Mouse (Mus musculus) forebrain, embryonic 16.5 days (tissue): Measurements from ENCODE around the gene Plce1. TPM values are rescaled to one million over a fixed set of nuclear protein-coding genes. Genes with fewer than 3 reads are reported as not detected.

Source experiments
- ATAC-seq: fragments of 200-750 bp; cut with Nextera tagmentation; 2 replicates; pipeline ENCODE4 v1.8.0; 2017; ENCODE audit warnings: mild to moderate bottlenecking, moderate library complexity
- H3K27ac ChIP-seq: fragments of 300-500 bp; sonication (generic); 2 replicates; pipeline ENCODE4 v1.5.1; 2014; ENCODE audit warnings: low read length, control low read depth
- H3K27me3 ChIP-seq: fragments of 300-500 bp; sonication (generic); replicated peaks from 2 replicates; pipeline ENCODE4 v1.6.1; 2014; ENCODE audit warnings: low read length; ENCODE audit not compliant: control insufficient read depth, insufficient read depth
- H3K36me3 ChIP-seq: fragments of 300-500 bp; sonication (generic); 2 replicates; pipeline ENCODE4 v1.6.1; 2014; ENCODE audit not compliant: control insufficient read depth, insufficient read depth
- H3K4me1 ChIP-seq: fragments of 300-500 bp; sonication (generic); replicated peaks from 2 replicates; pipeline ENCODE4 v1.6.1; 2014; ENCODE audit warnings: low read length; ENCODE audit not compliant: control insufficient read depth, insufficient read depth
- H3K4me2 ChIP-seq: fragments of 300-500 bp; sonication (generic); 2 replicates; pipeline ENCODE4 v1.6.1; 2014; ENCODE audit warnings: mild to moderate bottlenecking, low read length, control low read depth
- H3K4me3 ChIP-seq: fragments of 300-500 bp; sonication (generic); replicated peaks from 2 replicates; pipeline ENCODE4 v1.5.1; 2014; ENCODE audit warnings: mild to moderate bottlenecking, low read length, control low read depth
- H3K9ac ChIP-seq: fragments of 300-500 bp; sonication (generic); replicated peaks from 2 replicates; pipeline ENCODE4 v1.6.1; 2014; ENCODE audit warnings: low read depth, low read length, control low read depth
- H3K9me3 ChIP-seq: fragments of 300-500 bp; sonication (generic); 2 replicates; pipeline ENCODE4 v1.6.1; 2016; ENCODE audit warnings: low read length; ENCODE audit not compliant: control insufficient read depth
- WGBS: fragments of 180-500 bp; shearing (Covaris S2); extraction: QIAGEN DNeasy Blood & Tissue Kit; methylation state at CpG from one replicate; pipeline ENCODE4 v1.1.7; 2014; 5-methylcytosine and 5-hydroxymethylcytosine counted together
- polyA plus RNA-seq: library from polyadenylated mRNA; unstranded; fragments of >200 nt; fragmentation: Nextera tagmentation; extraction: Ambion mirVana; gene quantifications from 2 replicates; pipeline ENCODE4 v1.2.1, GENCODE M21; 2015

The Plce1 gene
- polyA plus RNA-seq, 1 experiment from 2014 or later = 3.8 TPM

GRCm38 (mm10) chr19:38592566-38593224 is 111.8 kb downstream of the Plce1 start:
- Histone ChIP-seq H3K4me2 (no peak overlapping the region), H3K36me3 (no peaks in the 10 kb centered on the region), H3K27ac (no peak overlapping the region), H3K4me3 (no peak overlapping the region), H3K9me3 (no peaks in the 10 kb centered on the region), H3K27me3 (no peaks in the 10 kb centered on the region), H3K9ac (no peak overlapping the region), H3K4me1 (peaks cover 3% of the 10 kb centered on the region)
- no peak for ATAC-seq
- WGBS = 78% methylated on average over 7 of the region's 7 CpGs

- Histone ChIP-seq H3K4me1 (no peaks in the 10 kb centered on the region), H3K36me3 (no peaks in the 10 kb centered on the region), H3K9ac (no peak overlapping the region), H3K27ac (no peak overlapping the region), H3K9me3 (no peaks in the 10 kb centered on the region), H3K4me3 (no peak overlapping the region), H3K27me3 (no peaks in the 10 kb centered on the region), H3K4me2 (no peak overlapping the region)
- WGBS = 92% methylated on average over 12 of the region's 12 CpGs
- ATAC-seq = no peak
Observed at GRCm38 (mm10) chr19:38593225-38593897, 112.5 kb downstream of the Plce1 start.

GRCm38 (mm10) chr19:38596096-38596495 is 115.2 kb downstream of the Plce1 start:
- no peak overlapping the region for H3K4me2 ChIP-seq
- no peak overlapping the region for H3K4me3 ChIP-seq
- H3K4me1 ChIP-seq = no peaks in the 10 kb centered on the region
- H3K9me3 ChIP-seq = no peaks in the 10 kb centered on the region
- H3K27me3 ChIP-seq = no peaks in the 10 kb centered on the region
- ATAC-seq = no peak
- no peaks in the 10 kb centered on the region for H3K36me3 ChIP-seq
- H3K9ac ChIP-seq = no peak overlapping the region
- 92% methylated on average over 4 of the region's 4 CpGs for WGBS
- no peak overlapping the region for H3K27ac ChIP-seq

GRCm38 (mm10) chr19:38597392-38597791 is 116.5 kb downstream of the Plce1 start:
- Histone ChIP-seq H3K4me3 (no peak overlapping the region), H3K27me3 (no peaks in the 10 kb centered on the region), H3K4me2 (no peak overlapping the region), H3K36me3 (no peaks in the 10 kb centered on the region), H3K9ac (no peak overlapping the region), H3K4me1 (no peaks in the 10 kb centered on the region), H3K9me3 (no peaks in the 10 kb centered on the region), H3K27ac (no peak overlapping the region)
- 86% methylated on average over 2 of the region's 2 CpGs for WGBS
- ATAC-seq = no peak

GRCm38 (mm10) chr19:38599001-38599400 is 118.1 kb downstream of the Plce1 start:
- 88% methylated on average over 3 of the region's 3 CpGs for WGBS
- no peak overlapping the region for H3K9ac ChIP-seq
- H3K4me1 ChIP-seq = peaks cover 6% of the 10 kb centered on the region
- H3K27me3 ChIP-seq = no peaks in the 10 kb centered on the region
- no peak overlapping the region for H3K4me2 ChIP-seq
- no peaks in the 10 kb centered on the region for H3K36me3 ChIP-seq
- no peaks in the 10 kb centered on the region for H3K9me3 ChIP-seq
- H3K27ac ChIP-seq = no peak overlapping the region
- no peak overlapping the region for H3K4me3 ChIP-seq
- ATAC-seq = no peak

GRCm38 (mm10) chr19:38601127-38601526 is 120.2 kb downstream of the Plce1 start:
- Histone ChIP-seq H3K4me3 (no peak overlapping the region), H3K9me3 (no peaks in the 10 kb centered on the region), H3K27me3 (no peaks in the 10 kb centered on the region), H3K36me3 (no peaks in the 10 kb centered on the region), H3K9ac (no peak overlapping the region), H3K27ac (no peak overlapping the region), H3K4me1 (peaks cover 6% of the 10 kb centered on the region), H3K4me2 (no peak overlapping the region)
- no peak for ATAC-seq
- 63% methylated on average over 5 of the region's 5 CpGs for WGBS

- 40% methylated on average over 9 of the region's 9 CpGs for WGBS
- Histone ChIP-seq H3K9me3 (no peaks in the 10 kb centered on the region), H3K27ac (no peak overlapping the region)
Observed at GRCm38 (mm10) chr19:38602811-38603210, 121.9 kb downstream of the Plce1 start.

GRCm38 (mm10) chr19:38607236-38607635 is 126.3 kb downstream of the Plce1 start:
- Histone ChIP-seq H3K4me2 (no peak overlapping the region), H3K9ac (no peak overlapping the region), H3K9me3 (no peaks in the 10 kb centered on the region), H3K27me3 (no peaks in the 10 kb centered on the region), H3K4me3 (no peak overlapping the region), H3K4me1 (peaks cover 6% of the 10 kb centered on the region), H3K36me3 (no peaks in the 10 kb centered on the region), H3K27ac (no peak overlapping the region)
- 96% methylated on average over 5 of the region's 5 CpGs for WGBS
- no peak for ATAC-seq

More at GRCm38 (mm10) chr19:38602811-38603210, 121.9 kb downstream of the Plce1 start:
- Histone ChIP-seq H3K4me3 (no peak overlapping the region), H3K4me1 (peaks cover 6% of the 10 kb centered on the region), H3K9ac (no peak overlapping the region), H3K27me3 (no peaks in the 10 kb centered on the region), H3K36me3 (no peaks in the 10 kb centered on the region), H3K4me2 (no peak overlapping the region; the same call in 1 of the 2 replicates)
- peak; percentile 84 for ATAC-seq

- Histone ChIP-seq H3K4me2 (no peak overlapping the region), H3K27me3 (no peaks in the 10 kb centered on the region), H3K9ac (no peak overlapping the region), H3K36me3 (no peaks in the 10 kb centered on the region), H3K27ac (no peak overlapping the region), H3K4me1 (0 out of 2 replicates have a peak, but pooled peaks cover 2% of the 10 kb centered on the region), H3K9me3 (no peaks in the 10 kb centered on the region), H3K4me3 (no peak overlapping the region)
- no peak for ATAC-seq
- WGBS = 95% methylated on average over 8 of the region's 8 CpGs
Observed at GRCm38 (mm10) chr19:38608951-38609654, 128.2 kb downstream of the Plce1 start.
